Mouse (Mus musculus) thymus, postnatal 25 days (tissue): Measurements from ENCODE around the gene Gpld1.

Source experiments
- DNase-seq: peaks from one replicate; pipeline ENCODE4 v3.0.0; 2022

The Gpld1 gene

DNA sequence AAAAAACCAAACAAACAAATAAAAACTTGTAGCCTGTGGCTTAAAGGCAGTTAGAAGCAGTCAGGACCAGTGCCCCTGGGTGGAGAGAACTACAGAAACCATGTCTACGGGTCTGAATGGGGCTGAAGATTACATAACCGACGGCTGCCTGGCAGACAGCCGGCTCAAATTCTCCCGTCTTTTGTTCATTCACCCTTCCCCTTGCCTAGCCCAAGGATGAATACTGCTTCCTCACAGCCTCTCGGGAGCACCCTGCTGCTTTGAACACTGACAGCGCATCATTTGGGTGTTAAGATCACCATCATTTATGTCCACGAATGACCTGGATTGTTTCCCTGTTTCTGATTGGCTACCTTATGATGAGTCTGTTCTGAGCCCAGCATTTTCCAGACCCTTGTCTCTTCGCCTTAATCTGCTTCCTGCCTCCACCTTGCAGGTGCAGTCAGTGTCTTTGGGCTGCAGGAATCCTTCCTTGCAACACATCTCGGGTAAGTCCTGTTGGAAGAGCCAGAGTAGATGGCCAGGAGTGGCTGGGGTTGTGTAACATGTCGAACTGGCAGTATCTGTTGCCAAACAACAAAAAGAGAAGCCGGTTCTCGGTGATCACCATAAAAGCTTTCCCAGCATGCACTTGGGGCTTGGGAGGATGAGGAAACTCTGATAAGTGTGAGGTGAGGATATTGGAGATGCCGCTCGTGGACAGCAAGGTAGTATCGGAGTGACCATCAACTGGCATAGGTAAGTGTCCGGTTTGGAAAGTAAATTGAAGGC is at the start of gene Gpld1:
TSS of gene Gpld1 (plus strand) at position 641 of the 771 bp plus-strand sequence.
- no peak for DNase-seq

DNA sequence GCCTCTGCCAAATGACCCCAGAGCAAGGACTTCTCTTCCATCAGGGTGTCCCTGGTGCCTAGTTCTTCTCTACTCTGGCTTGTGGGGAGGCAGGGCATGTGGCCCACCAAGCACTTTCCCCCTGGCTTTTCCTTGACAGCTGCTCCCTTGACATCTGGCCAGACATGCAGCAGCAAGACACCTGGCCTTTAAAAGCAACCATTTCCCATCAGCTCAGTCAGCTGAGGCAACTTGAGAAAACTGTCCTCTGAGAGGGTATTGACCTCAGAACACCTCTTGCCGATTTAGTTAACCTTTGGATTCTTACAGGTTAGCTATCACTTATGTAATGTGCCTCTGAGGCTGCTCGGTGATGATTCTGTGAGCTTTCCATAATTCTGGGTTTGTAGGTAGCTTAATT is 49.1 kb upstream of the Gpld1 start:
- no peak for DNase-seq

DNA sequence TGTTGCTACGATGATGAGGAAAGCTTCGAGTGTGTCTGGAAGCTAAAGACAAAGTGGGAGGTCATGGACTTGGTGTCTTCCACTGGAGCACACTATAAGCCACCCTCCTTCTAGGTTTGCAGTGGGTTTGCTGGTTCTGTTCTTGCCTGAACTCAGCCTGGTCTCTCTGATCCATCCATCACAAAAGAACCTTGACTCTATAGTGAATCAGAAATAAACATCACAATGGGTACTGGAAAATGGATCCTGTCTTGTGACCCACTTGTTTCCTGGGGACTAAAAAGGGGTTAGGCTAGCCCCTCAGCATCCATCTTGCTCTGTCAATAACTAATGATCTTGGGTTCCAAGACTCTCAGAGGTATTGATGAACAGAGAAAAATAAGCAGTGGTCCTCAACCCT is 41.0 kb upstream of the Gpld1 start:
- no peak for DNase-seq

DNA sequence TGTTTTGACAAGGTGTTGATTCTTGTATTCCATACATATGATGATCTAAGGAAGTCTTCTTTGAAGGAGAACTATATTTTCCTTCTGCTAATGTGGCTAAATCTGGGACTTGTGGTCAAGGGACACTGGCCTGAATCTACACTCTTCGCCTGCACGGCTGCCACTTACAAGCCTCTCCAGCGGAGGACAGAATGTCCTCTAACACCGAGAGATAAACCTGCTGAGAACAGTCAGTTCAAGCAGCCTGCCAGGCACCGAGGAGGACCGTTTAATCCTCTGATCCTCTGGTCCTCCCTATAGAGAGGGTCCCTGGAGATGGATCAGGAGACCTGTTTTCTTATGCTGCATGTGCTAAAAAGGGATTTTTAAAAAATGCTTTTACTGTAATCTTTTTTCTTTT is 39.5 kb upstream of the Gpld1 start:
- no peak for DNase-seq

DNA sequence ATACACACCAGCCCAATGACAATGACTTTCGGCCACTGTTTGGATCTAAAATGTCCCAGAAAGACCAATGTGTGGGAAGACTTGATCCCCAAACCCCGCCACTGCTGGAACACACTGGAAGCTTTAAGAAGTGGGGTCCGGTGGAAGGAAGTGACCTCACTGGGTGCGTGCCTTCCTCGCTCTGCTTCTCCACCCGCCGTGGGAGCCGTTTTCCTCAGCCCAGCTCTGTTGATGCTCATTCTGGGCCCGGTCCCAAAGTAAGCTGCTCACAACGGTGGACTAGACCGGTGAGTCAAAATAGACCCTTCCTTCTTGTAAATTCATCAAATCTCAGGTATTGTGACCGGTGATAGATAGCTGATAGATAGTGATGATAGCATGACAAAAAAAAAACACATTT is 37.5 kb upstream of the Gpld1 start:
- DNase-seq, result no peak

DNA sequence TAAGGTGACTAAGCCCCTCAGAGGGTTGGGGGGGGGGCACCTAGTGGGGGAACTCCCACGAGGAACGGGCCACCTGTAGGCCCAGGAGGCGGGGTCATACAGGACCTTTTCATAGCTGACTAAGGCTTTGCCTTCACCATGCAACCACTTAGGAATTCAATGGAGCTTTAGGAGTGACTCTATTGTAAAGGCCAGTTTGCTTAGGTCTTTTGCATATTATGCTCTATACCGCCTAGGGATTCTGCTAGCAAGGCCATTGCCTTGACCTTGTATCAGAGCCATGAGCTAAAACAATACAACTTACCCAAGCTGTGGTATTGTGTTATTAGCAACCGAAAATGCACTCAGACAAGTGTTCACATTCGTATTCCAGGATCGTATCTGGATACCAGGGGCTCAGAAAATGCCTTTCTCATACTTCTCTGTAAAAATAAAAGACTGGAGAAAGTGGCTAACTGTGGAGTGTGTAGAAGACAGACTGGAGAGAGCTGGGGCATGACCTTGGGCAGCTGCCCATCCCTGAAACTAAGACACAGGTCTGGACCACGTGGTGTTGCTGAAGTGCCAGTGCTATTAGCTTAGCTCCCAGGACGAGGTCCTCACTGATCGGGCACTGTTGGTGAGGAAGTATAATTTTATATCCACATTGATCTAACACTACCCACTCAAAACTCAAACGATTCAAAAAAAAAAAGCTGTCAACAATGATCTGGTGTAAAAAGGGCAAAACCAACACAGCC is 36.0 kb upstream of the Gpld1 start:
- no peak for DNase-seq

DNA sequence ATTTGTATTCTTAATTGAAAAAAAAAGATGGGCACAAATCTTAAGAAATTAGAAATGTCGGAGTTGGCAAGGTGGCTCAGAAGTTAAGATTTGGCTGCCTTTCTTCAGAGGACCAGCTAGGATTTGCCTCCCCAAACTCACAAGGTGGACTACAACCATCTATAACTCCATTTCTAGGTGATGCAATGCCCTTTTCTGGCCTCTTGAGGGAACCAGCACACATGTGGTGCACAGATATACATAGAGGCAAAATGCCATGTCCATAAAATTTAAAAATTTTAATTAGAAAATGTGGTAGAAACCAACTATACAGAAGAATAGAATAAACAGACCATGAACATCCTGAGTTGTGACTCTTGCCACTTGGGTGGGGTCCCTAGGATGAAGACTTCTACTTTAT is 33.8 kb upstream of the Gpld1 start:
- DNase-seq, result no peak

DNA sequence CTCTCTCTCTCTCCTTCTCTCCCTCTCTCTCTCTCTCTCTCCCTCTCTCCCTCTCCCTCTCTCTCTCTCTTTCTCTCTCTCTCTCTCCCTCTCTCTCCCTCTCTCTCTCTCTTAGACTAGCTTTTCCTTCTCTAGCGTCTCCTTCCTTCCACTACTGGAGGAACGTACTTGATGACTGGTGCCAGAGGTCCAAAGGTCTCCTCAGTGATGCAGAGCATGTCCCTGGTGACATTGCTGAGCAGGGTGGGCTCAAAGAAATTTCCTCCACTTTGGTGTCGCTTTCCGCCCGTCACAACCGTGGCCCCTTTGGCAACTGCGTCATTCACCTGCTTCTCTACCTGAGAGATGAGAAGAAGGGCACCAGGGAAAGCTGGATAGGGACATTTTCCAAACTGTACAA is 29.4 kb upstream of the Gpld1 start:
- DNase-seq, result no peak

DNA sequence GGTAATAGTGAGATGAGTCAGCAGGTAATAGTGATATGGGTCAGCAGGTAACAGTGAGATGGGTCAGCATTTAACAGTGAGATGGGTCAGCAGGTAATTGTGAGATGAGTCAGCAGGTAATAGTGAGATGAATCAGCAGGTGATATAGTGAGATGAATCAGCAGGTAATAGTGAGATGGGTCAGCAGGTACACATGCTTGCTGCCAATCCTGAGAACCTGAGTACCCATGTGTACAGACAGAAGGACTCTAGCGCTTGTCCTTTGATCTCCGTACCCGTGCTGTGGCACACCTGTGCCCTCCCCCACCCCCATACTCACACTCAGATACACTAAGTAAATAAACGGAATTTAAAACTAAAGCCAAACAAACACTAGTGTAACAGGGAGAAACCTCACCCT is 28.0 kb upstream of the Gpld1 start:
- no peak for DNase-seq

DNA sequence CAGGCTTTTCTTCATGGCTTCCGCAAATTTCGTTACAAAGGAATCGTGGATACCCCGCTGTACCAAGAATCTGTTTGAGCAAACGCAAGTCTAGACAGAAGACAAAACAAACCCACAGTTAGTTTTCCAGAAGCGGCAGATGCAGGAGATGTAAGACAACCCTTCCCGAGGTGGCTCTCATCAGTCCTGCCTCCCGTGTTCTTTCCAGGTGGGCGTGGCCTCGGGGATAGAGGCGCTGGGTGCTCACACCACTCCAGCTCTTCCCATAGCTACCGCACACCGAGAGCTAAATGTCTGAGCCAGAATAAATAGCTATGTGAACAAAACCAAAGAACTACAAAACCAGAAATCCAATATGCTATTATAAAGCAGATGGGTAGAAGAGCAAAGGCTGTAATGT is 27.1 kb upstream of the Gpld1 start:
- DNase-seq, result no peak

DNA sequence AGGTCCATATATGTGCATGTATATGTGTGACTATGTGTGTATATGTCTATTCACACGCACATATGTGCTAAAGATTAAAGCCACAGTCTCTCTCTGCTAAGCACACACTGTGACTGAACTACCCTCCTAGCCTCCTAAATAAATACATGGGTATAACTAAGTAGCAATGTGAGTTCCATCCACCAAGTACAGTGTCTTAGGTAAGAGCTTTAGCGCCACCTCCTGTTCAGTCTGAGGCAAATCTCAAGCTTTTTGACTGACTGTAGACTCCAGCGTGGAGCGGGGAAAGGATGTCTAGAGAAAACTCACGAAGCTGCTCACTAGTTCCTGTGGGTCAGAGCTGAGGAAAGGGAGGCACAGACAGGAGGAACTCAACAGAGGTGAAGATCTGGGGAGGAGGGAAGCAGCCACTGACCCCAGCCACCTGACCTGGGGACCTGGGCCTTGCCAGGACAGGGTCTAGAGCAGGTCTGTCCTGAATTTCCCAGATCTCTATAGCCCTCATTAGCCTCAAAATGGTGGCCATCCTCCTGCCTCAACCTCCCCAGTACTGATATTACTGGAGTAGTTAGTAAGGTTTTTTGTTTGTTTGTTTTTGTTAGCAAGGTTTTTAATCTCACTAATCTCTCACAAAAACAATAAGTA is 22.5 kb upstream of the Gpld1 start:
- DNase-seq, result peak; percentile 65

DNA sequence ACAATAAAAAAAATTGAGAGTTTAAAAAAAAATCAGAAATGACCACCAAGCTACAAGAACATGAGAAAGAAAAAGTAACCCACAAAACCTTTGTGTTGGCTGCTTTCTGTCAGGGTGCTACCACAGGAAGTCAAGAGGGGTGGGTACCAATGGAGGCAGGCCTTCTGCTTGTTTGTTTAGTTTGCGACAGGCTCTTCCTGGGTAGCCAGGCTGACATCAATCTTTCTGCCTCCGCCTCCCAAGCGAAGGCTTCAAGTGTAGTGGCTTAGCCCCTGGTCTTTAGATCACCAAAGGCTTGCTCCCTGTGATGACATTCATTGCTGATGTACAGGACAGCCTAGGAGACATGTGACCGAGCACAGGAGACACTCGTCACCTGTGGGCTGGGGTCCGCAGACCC is 21.7 kb upstream of the Gpld1 start:
- DNase-seq, result peak; percentile 37

DNA sequence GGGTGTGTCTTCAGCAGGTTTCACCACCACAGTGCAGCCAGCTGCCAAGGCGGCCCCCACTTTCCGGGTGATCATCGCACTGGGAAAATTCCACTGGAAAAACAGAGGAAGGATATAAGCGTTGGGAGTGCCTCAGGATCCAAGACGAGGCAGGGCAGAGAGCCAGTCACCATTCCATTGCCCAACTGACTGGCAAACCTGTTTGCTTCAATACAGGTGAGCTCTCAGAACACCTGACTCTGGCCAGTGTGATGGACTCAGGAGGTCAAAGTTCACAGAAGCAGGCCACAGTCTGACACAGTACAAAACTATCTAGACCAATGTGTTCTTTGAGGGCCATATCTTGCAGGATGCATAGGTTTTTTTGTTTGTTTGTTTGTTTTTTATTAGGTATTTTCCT is 19.0 kb upstream of the Gpld1 start:
- DNase-seq, result no peak

DNA sequence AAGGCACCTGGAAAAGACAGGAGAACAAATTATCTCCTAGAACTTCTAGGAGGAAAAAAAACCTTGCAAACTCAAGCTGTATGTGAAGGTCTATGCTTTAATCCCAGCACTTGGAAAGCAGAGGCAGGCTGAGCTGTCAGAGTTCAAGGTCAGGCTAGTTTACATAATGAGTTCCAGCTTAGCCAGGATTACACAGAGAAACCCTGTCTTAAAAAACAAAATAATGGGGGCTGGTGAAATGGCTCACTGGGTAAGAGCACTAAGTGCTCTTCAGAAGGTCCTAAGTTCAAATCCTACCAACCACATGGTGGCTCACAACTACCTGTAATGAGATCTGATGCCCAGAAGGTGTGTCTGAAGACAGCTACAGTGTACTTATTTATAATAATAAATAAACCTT is 12.4 kb upstream of the Gpld1 start:
- no peak for DNase-seq

DNA sequence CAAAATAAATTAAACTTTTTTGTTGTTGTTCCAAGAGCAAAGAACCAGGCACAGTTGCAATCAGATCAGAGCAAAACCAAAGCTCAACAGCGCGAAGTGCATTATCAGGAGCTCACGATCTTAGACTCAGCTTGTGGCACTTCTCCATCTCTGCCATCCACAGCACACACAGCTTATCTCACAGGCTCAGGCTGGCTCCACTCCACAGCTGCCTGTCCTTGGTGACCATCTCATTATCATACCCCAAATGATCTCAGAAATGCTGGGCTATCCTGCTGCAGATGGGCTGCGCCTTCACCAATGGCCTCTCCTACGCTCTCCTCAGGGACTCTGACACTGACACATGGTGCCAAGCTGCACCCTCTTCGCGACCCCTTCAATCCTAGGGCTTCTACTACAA is 9.8 kb upstream of the Gpld1 start:
- DNase-seq, result no peak

DNA sequence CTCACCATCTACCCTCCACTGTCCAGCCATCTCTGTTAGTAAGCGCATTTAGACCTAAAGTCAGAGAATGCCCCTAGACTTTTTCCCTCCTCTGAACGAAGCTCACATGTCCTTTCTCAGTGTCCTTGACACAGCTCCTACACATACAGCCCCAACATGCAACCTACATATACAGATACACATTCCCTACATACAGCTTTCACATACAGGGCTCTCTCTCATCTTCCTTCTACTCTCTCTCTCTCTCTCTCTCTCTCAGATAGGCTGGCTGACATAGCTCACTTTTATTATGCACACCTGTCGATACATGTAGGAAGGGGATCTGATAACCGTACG is 6.2 kb upstream of the Gpld1 start:
- no peak for DNase-seq

DNA sequence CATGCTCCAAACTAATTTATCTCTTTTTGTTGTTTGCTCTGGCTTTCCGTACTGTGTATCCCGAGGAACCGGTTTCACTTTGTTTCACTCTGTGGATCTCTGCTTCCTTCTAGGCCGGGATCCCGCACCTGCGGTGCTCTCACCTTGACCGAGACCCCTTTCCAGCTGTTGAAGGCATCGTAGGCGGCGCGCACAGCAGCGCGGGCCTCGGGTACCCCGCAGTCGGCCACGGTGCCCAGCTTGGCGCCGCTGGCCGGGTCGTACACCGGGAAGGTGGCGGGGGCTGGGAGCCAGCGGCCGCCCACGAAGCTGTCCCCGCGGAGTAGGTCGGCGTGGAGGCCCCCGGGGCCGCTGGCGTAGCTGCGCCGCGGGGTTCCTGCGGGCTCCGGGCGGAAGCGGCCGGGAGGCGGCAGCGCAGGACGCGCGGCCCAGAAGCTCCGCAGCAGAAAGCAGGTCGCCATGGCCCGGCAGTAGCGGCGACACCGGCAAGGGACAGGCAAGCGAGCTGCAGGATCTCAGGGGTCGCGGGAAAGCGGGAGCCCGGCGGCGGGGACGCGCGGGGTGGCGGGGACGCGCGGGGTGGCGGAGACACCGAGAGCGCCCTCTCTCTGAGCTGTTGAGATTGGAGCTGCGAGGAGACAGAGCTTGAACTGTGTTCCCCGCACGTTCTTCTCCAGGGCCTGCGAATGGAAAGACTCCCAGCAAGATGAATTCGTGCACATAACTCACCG is 5.7 kb upstream of the Gpld1 start, which contains the start of gene Aldh5a1:
TSS of gene Aldh5a1 (minus strand) at position 554 of the 731 bp plus-strand sequence.
- DNase-seq, result peak; percentile 55

DNA sequence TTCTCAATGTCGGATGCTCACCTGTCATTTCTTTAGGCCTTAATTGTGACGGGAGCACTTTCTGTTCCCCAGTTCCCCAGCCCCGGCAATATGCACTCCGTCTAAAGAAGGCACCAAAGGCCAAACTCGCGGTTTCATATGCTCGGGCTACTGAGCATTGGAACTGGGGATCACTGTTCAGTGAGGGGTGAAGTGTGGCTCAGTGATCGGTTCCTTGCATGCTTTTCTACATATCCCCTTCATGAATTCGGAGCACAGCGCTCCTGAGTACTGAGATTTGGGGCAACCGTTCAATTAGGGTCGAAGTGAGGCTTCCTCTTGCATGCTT is 5.1 kb upstream of the Gpld1 start:
- DNase-seq, result no peak

DNA sequence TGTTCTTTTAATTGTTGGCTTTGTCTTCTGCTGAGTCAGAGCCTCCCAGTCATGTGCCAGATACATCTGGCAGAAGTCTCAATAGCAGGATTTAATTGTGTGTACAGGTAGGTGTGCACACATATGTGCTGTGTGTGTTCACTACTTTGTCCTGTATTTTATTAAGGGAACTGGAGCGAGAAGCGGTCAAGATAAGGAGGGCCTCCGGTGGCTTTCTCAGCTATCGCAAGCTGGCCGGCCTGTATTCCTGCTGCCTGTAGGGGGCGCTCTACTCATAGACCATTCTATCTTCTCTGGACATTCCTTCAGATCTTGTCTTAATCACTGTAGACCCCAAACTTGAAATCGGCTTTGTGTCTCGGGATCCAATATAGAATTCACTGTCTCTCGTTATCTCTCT is 4.3 kb upstream of the Gpld1 start:
- peak; percentile 55 for DNase-seq

DNA sequence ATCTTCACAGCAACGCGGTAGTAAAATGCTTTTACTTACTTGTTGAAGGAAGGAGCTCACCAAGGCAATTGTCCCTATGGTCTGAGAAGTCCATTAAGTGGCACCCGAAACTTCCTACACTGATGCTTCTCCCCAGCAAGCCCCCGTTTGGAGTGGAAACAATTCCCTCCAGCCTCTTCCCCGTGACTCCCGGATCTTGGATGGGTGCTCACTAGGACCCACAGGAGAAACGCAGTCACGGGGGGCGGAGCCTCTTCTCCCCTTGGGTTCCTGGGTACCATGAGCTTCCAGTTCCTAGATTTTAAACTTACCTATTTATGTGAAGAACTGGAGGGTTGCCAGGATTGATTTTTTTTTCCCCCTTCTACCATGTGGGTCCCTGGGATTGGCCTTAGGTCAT is 3.5 kb upstream of the Gpld1 start:
- DNase-seq, result no peak

DNA sequence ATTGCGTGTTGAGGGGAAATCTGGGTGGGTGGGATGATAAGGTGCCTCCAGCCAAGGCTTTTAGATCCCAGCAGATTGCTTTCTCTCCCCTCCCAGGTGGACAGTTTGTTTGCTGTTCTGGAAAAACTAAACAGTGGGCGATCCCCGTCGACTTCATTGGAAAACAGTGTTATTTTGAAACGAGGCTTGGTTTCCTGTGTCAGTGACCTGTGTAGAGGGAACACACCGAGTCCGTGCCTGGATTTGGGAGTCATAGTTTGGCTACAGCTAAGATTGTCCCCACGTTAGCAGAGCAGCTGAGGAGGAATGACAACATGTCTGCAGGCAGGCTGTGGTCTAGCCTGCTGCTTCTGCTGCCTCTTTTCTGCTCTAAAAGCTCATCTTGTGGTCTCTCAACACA is 351 bp downstream of the Gpld1 start:
- DNase-seq, result no peak

DNA sequence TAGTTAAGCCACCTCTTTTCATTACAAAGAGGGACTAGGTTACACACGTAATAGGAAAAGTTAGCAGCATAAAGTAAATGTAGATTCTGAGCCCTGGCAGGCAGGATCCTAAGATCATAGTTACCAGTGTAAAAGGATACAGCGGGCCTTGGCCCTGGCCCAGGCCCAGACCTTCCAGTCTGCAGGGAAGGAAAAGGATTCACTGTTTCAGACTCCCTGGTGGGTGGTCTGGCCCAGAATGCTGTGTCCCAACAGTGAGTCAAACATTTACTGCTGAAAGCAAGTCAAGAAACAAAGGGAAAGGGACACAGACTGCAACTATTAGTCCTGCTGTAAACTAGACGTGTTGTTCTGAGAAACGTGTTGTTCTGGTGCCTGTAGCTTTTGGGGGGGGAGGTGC is 2.6 kb downstream of the Gpld1 start:
- DNase-seq, result no peak

DNA sequence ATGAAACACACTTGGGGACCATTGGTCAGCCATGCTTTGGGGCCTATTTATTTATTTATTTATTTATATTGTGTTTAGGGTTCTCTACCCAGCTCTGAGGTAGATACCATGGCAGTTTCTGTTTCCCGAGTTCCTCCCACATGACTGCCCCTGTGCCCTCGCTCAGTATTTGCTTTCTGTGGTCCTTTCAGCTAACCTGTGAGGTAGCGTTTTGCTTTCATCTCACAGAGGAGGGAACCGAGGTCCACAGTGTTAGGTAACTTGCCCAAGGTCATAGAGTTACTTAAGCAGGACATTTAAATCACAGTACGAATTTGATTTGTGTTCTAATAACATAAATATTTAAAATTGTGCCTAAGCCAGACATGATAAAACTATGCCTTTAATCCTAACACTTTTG is 4.2 kb downstream of the Gpld1 start:
- no peak for DNase-seq

DNA sequence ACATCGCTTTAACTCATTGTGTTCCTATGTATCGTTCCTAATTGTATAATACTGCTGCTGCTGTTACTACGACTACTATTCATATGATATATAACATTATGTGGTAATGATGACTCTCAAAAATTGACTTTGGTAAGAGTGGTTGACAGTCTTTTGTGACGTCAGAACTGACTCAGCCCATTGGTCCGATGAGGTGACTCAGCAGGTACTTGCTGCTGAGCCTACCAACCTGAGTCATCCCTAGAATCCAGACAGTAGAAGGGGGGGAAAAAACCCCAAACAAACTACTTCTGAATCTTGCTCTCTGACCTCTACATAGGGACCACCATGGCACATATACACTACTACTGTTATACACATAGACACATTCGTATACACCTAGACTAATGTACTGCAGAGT is 5.9 kb downstream of the Gpld1 start:
- no peak for DNase-seq
